Mouse (Mus musculus) thymus, adult 18-20 months (tissue): ENCODE data around the gene Efhc1.

Source experiments
- DNase-seq, 2 experiments: peaks; one replicate each; pipeline ENCODE4 v3.0.0; 2022; ENCODE audit warnings: mixed read lengths in 2 of 2

Gene Efhc1

GRCm38 (mm10) chr1:21008891-21009290 is 57.5 kb downstream of the Efhc1 start:
- DNase-seq: no peak

DNA sequence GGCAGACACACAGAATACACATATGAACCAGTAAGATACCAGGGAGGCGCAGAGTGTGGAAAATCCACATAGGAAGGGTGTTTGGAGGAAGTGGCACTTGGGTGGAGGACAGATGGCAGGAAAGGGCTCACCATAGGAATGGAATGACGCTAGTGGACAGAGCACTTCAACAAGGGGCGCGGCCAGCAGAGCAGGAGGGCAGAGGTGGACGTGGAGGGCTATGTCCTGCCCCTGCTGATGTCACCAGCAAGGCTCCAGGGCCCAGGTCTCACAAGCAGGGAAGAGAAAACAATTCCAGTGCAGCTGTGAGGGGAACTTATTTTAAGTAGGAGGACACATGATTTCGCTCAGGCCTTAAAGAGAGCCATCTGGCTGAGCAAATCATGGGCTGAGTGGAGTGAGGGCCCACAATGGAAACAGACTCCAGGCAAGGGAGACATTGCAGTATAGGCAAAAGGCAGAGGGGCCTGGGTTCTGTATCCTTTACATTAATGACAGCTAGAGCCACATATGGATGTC is 58.9 kb downstream of the Efhc1 start:
- DNase-seq: no peak

GRCm38 (mm10) chr1:21014463-21014862 is 63.0 kb downstream of the Efhc1 start:
- no peak for DNase-seq

GRCm38 (mm10) chr1:21023101-21023500 is 71.7 kb downstream of the Efhc1 start:
- DNase-seq: no peak

GRCm38 (mm10) chr1:21025203-21025602 is 73.8 kb downstream of the Efhc1 start:
- DNase-seq: no peak

DNA sequence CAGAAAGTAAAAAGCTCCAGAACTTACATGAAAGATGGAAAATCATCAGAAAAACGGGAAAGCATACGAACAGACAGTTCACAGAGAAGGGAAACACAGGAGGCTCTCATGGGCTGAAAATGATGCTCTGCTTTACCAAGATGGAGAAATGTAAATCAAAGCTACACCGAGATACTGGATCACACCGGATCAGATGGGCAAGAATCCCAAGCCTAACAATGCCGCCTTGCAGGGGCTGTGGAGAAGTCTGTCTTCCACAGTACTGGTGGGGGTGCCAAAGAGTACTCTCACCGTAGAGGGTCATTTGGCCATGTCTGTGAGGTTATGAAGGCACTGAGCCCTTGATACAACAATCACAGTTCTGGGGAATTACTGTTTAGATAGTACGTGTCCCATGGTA is 75.1 kb downstream of the Efhc1 start:
- DNase-seq: no peak

DNA sequence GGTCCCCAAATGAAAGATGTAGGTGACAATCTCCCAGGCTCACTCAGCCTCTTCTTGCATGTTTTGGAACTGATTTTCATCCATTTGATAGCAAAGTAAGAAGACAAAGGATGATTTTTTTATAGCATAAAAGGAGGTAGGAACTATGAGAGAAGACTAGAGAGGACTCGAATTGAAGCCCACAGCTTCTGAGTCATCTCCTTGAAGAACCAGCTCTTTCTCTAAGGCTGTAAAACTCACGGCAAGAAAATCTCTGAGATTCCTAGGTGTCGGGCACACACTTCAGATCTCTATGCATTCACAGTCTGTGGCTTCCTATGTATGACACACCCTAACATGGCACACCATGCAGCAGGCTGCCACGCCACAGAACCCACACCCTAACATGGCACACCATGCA is 77.6 kb downstream of the Efhc1 start:
- no peak for DNase-seq

DNA sequence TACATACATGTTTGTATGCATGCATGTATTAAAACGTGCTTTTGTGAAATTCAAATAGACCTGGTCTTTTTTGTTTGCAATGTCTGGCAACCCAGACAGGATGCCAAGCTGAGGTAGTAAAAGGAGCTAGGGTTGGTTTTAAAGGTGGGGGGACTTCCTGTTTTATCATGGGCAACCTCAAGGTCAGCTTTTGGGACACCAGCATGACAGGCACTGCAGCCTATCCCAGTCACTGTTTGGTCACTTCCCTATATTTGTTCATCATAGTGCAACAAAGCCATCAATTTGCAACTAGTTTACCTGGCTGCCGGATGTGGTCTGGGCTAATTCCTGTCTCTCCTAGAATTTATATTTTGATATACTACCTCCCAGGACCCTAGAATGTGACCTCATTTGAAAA is 80.2 kb downstream of the Efhc1 start:
- DNase-seq: no peak

GRCm38 (mm10) chr1:21033065-21033791 is 81.8 kb downstream of the Efhc1 start:
- no peak for DNase-seq

GRCm38 (mm10) chr1:21033792-21034119 is 82.3 kb downstream of the Efhc1 start:
- DNase-seq: no peak

DNA sequence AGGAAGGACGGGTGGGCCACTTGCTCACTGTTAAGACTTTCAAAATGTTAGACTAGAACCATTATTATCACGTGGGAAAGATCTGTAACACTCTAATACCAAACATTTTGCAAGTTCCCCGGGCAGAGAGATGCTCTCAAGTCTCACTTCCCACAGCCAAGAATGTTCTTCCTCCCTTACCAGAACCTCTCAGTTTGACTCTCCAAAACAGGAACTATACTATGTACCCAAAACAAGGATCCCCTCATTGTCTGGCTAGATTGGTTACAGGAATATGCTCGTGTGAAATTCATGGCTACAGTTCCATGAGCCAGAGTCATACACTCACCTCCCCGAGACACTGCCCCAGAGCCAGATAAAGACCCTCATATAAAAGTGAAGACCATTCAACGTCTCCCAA is 84.5 kb downstream of the Efhc1 start:
- DNase-seq: no peak

- DNase-seq: no peak
Measured at GRCm38 (mm10) chr1:21037881-21038601, 86.6 kb downstream of the Efhc1 start.

- no peak for DNase-seq
Measured at GRCm38 (mm10) chr1:21039564-21039963, 88.1 kb downstream of the Efhc1 start.

- no peak for DNase-seq
Measured at GRCm38 (mm10) chr1:21040173-21040572, 88.7 kb downstream of the Efhc1 start.
